Mouse (Mus musculus) Patski (cell line): ENCODE data around the gene Wipf1. TPM values are rescaled to one million over a fixed set of nuclear protein-coding genes. Genes with fewer than 3 reads are reported as not detected.

Experiments used
- ATAC-seq: fragments of 100-300 bp; one replicate; pipeline ENCODE4 v1.8.0; 2021
- CTCF ChIA-PET: fragments of 350-600 bp; sonication (Branson Sonifier 250); formaldehyde crosslinking; loops from one replicate; lab custom pipeline; 2022; ENCODE audit warnings: inconsistent platforms; lab: Charles Lee
- POLR2A ChIA-PET: fragments of 350-600 bp; sonication (Branson Sonifier 250); formaldehyde crosslinking; loops from one replicate; lab custom pipeline; 2022; ENCODE audit warnings: antibody characterized with exemption, inconsistent platforms; lab: Charles Lee
- DNase-seq: peaks from one replicate; pipeline ENCODE4 v3.0.0-alpha.2; 2011; ENCODE audit warnings: low read depth, low spot score
- H3K27me3 ChIP-seq: fragments of 371-371 bp; one replicate; pipeline ENCODE4 v1.5.1; 2021
- CTCF ChIP-seq: fragments of 100-300 bp; IDR thresholded peaks from one replicate; pipeline ENCODE4 v1.5.1; 2021
- in situ Hi-C: fragments of 300-500 bp; cut with MboI; formaldehyde crosslinking; loops from 3 replicates; pipeline ENCODE4 v1.11.1; 2018; ENCODE audit warnings: low pct_unique_long_range_greater_than_20kb, mixed read lengths
- polyA plus RNA-seq: library from polyadenylated mRNA; unstranded; gene quantifications from one replicate; pipeline ENCODE4 v1.2.3, GENCODE M21; 2021

The Wipf1 gene
- polyA plus RNA-seq, 1 experiment from 2014 or later = 20.2 TPM

GRCm38 (mm10) chr2:73548542-73548941, 19.0 kb upstream of the Wipf1 start:
- no peak for TF ChIP-seq CTCF
- ATAC-seq = no peak
- DNase-seq = no peak
- H3K27me3 ChIP-seq = no peaks in the 10 kb centered on the region
- POLR2A ChIA-PET = no interaction called here
- in situ Hi-C loops = no loop called here
- CTCF ChIA-PET = interaction anchor here (6.8 kb wide), 1 partner anchor 18 kb away, joined by 35 read pairs; no protein-coding TSS in a partner anchor

DNA sequence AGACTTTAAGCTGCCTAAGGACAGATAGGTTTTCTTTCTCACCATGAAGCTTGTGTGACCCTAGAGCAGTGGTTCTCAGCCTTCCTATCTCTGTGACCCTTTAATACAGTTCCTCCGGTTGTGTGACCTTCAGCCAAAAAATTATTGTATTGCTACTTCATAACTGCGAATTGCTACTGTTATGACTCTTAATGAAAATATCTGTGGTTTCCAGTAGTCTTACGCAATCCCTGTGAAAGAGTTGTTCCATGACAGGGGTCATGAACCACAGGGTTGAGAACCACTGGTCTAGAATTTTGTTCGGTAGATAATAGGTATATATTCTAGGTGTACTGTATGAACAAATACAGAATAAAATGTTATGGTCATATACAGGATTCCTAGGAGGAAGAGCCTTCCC, 17.7 kb upstream of the Wipf1 start:
- ChIA-PET POLR2A (no interaction called here), CTCF (interaction anchor here (0.5 to 1.1 kb wide), 2 partner anchors 56 to 198 kb away, joined by 3 read pairs; no protein-coding TSS in a partner anchor)
- no peak for TF ChIP-seq CTCF
- ATAC-seq = no peak
- no peak for DNase-seq
- in situ Hi-C loops = no loop called here
- H3K27me3 ChIP-seq = no peaks in the 10 kb centered on the region

GRCm38 (mm10) chr2:73545556-73545955, 16.0 kb upstream of the Wipf1 start:
- no peak for ATAC-seq

GRCm38 (mm10) chr2:73540450-73541162, 11.1 kb upstream of the Wipf1 start:
- ChIA-PET POLR2A (no interaction called here), CTCF (no interaction called here)
- DNase-seq = no peak
- no peak for TF ChIP-seq CTCF
- in situ Hi-C loops = no loop called here
- no peaks in the 10 kb centered on the region for H3K27me3 ChIP-seq
- peak; percentile 86 for ATAC-seq

More at GRCm38 (mm10) chr2:73545556-73545955, 16.0 kb upstream of the Wipf1 start:
- ChIA-PET POLR2A (no interaction called here), CTCF (no interaction called here)
- TF ChIP-seq CTCF = no peak
- no peak for DNase-seq
- in situ Hi-C loops = no loop called here
- no peaks in the 10 kb centered on the region for H3K27me3 ChIP-seq

DNA sequence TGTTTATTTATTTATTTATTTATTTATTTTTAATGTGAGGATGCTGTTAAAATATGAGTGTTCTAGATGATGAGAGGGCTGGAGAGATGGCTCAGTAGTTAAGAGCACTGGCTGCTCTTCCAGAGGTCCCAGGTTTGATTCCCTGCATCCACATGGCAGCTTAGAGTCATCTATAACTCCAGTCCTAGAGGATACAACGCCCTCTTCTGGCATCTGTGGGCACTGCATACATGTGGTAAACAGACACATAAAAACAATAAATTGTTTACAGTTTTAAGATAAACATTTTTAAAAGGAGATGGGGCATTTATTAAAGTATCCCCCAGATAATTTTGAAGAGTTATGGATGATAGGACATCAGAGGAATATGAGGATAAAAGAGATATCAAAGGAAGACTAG, 10.2 kb upstream of the Wipf1 start:
- H3K27me3 ChIP-seq = no peaks in the 10 kb centered on the region
- TF ChIP-seq CTCF = no peak
- CTCF ChIA-PET = interaction anchor here (1.2 kb wide), 1 partner anchor 9 kb away, joined by 5 read pairs; no protein-coding TSS in a partner anchor
- ATAC-seq (no peak), DNase-seq (no peak)
- in situ Hi-C loops = no loop called here
- POLR2A ChIA-PET = no interaction called here

DNA sequence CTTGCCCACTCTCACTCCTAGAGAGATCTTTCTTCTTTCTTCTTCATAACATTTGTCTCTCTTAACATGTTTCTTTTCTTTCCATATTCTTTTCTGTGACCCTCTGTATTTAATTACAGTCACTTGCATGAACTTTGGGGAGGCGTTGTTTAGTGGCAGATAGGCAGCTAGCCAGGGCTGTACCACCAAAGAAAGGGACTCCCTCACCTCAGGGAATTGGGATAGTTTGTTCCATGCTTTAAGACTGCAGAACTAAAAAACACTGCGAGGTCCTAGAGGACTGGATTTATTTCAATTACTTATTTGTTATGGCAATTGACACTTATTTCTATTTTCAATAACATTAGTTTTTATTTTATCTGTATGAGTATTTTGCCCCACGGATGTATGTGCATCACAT, 9.6 kb upstream of the Wipf1 start:
- DNase-seq (no peak), ATAC-seq (no peak)
- CTCF ChIA-PET = interaction anchor here (1.2 kb wide), 1 partner anchor 8 kb away, joined by 5 read pairs; no protein-coding TSS in a partner anchor
- POLR2A ChIA-PET = no interaction called here
- no peaks in the 10 kb centered on the region for H3K27me3 ChIP-seq
- in situ Hi-C loops = no loop called here
- TF ChIP-seq CTCF = no peak

- in situ Hi-C loops = no loop called here
- ChIA-PET CTCF (interaction anchor here (1.2 kb wide), 1 partner anchor 8 kb away, joined by 5 read pairs; no protein-coding TSS in a partner anchor), POLR2A (no interaction called here)
- no peaks in the 10 kb centered on the region for H3K27me3 ChIP-seq
- no peak for ATAC-seq
- no peak for DNase-seq
- TF ChIP-seq CTCF = no peak
Observed at GRCm38 (mm10) chr2:73538590-73538989, 9.1 kb upstream of the Wipf1 start.

DNA sequence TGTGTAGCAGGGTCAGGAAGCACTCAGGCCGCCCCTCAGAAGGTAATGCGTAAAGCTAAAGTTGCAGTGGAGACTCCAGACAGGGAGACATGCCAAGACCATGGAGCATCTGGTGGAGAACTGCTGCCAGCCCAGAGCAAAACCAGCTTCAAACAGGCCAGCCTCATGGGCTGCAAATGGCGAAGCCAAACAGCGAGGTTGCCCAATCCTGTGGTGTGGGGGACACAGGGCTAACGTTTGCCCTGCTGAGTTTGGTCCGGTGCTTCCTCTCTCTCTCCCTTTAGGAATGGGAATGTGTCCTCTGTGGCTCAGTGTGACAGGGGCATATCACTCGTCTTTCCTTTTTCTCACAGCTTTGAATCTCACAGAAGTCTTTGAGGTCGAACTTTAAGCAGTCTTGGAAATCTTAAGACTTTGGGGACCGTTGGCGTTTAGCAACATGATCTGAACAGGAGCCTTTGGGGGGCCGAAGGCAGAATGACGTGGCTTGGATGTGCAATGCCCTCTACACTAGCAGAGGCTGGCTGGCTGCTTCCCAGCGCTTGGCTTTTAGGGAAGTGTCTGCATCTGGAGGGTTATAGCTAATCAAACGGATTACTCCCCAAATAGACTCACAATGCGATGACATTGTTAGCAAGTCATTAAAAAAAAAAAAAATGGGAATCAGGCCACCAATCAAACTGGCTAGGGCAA, 6.7 kb upstream of the Wipf1 start:
- DNase-seq (no peak), ATAC-seq (no peak)
- H3K27me3 ChIP-seq = no peaks in the 10 kb centered on the region
- in situ Hi-C loops = no loop called here
- ChIA-PET POLR2A (no interaction called here), CTCF (interaction anchor here (1.8 kb wide), 1 partner anchor 15 kb away, joined by 7 read pairs; no protein-coding TSS in a partner anchor)
- no peak for TF ChIP-seq CTCF

GRCm38 (mm10) chr2:73534720-73535119, 5.2 kb upstream of the Wipf1 start:
- no peak for DNase-seq
- H3K27me3 ChIP-seq = no peaks in the 10 kb centered on the region
- no peak for TF ChIP-seq CTCF
- ChIA-PET POLR2A (no interaction called here), CTCF (interaction anchor here (1.1 to 1.8 kb wide), 2 partner anchors 16 to 38 kb away, joined by 3 to 7 read pairs; no protein-coding TSS in a partner anchor)
- in situ Hi-C loops = no loop called here
- ATAC-seq = no peak

GRCm38 (mm10) chr2:73530487-73530886, 953 bp upstream of the Wipf1 start:
- H3K27me3 ChIP-seq = no peaks in the 10 kb centered on the region
- ChIA-PET POLR2A (no interaction called here), CTCF (interaction anchor here (1.4 to 1.5 kb wide), 2 partner anchors 9 to 19 kb away, joined by 5 read pairs; no protein-coding TSS in a partner anchor)
- DNase-seq = no peak
- in situ Hi-C loops = no loop called here
- TF ChIP-seq CTCF = no peak
- ATAC-seq = no peak
